Mouse (Mus musculus): Measurements from ENCODE around the gene Eya2. TPM values are rescaled to one million over a fixed set of nuclear protein-coding genes. Genes with fewer than 3 reads are reported as not detected.
"Not testable (repeated sequence)": the region's sequence is repeated elsewhere in the genome, so short reads cannot be mapped to it uniquely, and the experiment has no call there.

Gene Eya2
- polyA plus RNA-seq (2014; fragmentation: Nextera tagmentation; extraction: Ambion mirVana): 1.6 and 2.1 TPM in 2 replicates

DNA sequence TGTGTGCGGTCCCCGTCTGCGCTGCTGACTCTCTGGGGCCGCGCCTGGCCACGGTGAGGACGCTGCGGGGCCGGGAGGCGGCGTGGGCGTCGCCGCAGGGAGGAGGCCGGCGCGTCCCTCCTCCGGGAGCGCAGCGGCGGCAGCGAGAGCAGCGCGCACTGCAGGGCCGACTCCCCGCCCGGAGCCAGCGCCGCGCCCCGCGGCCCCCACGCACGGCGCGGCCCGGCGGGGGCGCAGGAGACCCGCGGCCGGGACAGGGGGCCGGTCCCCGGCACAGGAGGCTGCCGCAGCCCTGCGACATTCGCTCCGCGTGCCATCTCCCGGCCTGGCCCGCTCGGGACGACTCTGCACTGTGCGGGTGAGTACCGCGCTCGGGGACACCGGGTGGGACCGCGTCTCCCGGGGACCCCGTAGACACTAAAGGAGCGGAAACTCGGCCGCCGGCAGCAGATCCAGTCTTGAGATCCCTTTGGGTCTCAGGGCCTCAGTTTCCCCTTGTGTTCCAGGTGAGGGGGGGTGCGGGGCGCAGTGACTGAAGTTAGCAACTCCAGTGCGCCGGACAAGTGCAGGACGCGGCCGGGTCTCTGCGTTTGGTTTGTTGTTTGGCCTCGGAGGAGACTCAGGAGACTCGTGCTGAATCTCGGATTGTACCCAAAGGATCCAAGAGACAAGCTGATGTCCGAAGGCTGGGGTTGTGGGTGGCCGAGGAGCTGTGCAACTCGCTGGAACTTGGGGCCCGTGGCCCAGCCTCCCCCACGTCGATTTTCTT, at the start of gene Eya2:
Gene Eya2, plus strand, starts transcription at position 126 of the 769 bp plus-strand sequence.
- H3K27ac ChIP-seq (ENCODE audit: low read depth): no peak within 1 kb of the TSS
- TF ChIP-seq CTCF (IDR thresholded peaks at IDR 0.05; ENCODE audit: low read depth): no peak
- H3K9ac ChIP-seq: peak within 1 kb of the TSS; percentile 46
- peak within 1 kb of the TSS; percentile 50 for H3K4me3 ChIP-seq (ENCODE audit: low read depth, low read length)
- H3K9me3 ChIP-seq (ENCODE audit: low read depth, low read length): peaks cover 7% of the 10 kb centered on the region; the same call in 1 of the 2 replicates
- DNase-seq (peak; percentile 32), ATAC-seq (ENCODE audit: insufficient read depth) (peak; percentile 62; the same call in 1 of the 2 replicates)
- H3K4me1 ChIP-seq (ENCODE audit: insufficient read depth): 0 out of 2 replicates have a peak, but pooled peaks cover 5% of the 10 kb centered on the region
- peak within 1 kb of the TSS; percentile 89 for H3K4me2 ChIP-seq
- H3K27me3 ChIP-seq (ENCODE audit: insufficient read depth, low read length): peaks cover 57% of the 10 kb centered on the region
- under 1% methylated on average over 82 of the region's 83 CpGs for WGBS
- no peaks in the 10 kb centered on the region for H3K36me3 ChIP-seq (ENCODE audit: insufficient read depth)

GRCm38 (mm10) chr2:165545687-165546086, 49.1 kb upstream of the Eya2 start:
- Histone ChIP-seq H3K4me1 (ENCODE audit: insufficient read depth) (no peaks in the 10 kb centered on the region), H3K4me3 (ENCODE audit: low read depth, low read length) (no peak overlapping the region), H3K4me2 (no peak overlapping the region), H3K9ac (no peak overlapping the region), H3K27ac (ENCODE audit: low read depth) (no peak overlapping the region), H3K27me3 (ENCODE audit: insufficient read depth, low read length) (no peaks in the 10 kb centered on the region), H3K36me3 (ENCODE audit: insufficient read depth) (no peaks in the 10 kb centered on the region), H3K9me3 (ENCODE audit: low read depth, low read length) (no peaks in the 10 kb centered on the region)
- DNase-seq (no peak), ATAC-seq (ENCODE audit: insufficient read depth) (no peak)
- TF ChIP-seq CTCF (IDR thresholded peaks at IDR 0.05; ENCODE audit: low read depth): no peak
- 86% methylated on average over 2 of the region's 2 CpGs for WGBS

- no peak overlapping the region for H3K4me2 ChIP-seq
- no peaks in the 10 kb centered on the region for H3K27me3 ChIP-seq (ENCODE audit: insufficient read depth, low read length)
- no peak for TF ChIP-seq CTCF (IDR thresholded peaks at IDR 0.05; ENCODE audit: low read depth)
- 45% methylated on average over 8 of the region's 8 CpGs for WGBS
- DNase-seq (no peak), ATAC-seq (ENCODE audit: insufficient read depth) (no peak)
- H3K9ac ChIP-seq: no peak overlapping the region
- H3K4me3 ChIP-seq (ENCODE audit: low read depth, low read length): no peak overlapping the region
- no peaks in the 10 kb centered on the region for H3K4me1 ChIP-seq (ENCODE audit: insufficient read depth)
- H3K9me3 ChIP-seq (ENCODE audit: low read depth, low read length): no peaks in the 10 kb centered on the region
- no peaks in the 10 kb centered on the region for H3K36me3 ChIP-seq (ENCODE audit: insufficient read depth)
- H3K27ac ChIP-seq (ENCODE audit: low read depth): no peak overlapping the region
Observed at GRCm38 (mm10) chr2:165546341-165546740, 48.5 kb upstream of the Eya2 start.

- TF ChIP-seq CTCF (IDR thresholded peaks at IDR 0.05; ENCODE audit: low read depth): no peak
- Histone ChIP-seq H3K9me3 (ENCODE audit: low read depth, low read length) (no peaks in the 10 kb centered on the region), H3K36me3 (ENCODE audit: insufficient read depth) (no peaks in the 10 kb centered on the region), H3K27me3 (ENCODE audit: insufficient read depth, low read length) (no peaks in the 10 kb centered on the region), H3K4me1 (ENCODE audit: insufficient read depth) (no peaks in the 10 kb centered on the region), H3K27ac (ENCODE audit: low read depth) (no peak overlapping the region), H3K4me3 (ENCODE audit: low read depth, low read length) (no peak overlapping the region), H3K9ac (no peak overlapping the region), H3K4me2 (no peak overlapping the region)
- WGBS: 49% methylated on average over 9 of the region's 9 CpGs
- DNase-seq (peak; percentile 80), ATAC-seq (ENCODE audit: insufficient read depth) (no peak)
Observed at GRCm38 (mm10) chr2:165547410-165547809, 47.4 kb upstream of the Eya2 start.

DNA sequence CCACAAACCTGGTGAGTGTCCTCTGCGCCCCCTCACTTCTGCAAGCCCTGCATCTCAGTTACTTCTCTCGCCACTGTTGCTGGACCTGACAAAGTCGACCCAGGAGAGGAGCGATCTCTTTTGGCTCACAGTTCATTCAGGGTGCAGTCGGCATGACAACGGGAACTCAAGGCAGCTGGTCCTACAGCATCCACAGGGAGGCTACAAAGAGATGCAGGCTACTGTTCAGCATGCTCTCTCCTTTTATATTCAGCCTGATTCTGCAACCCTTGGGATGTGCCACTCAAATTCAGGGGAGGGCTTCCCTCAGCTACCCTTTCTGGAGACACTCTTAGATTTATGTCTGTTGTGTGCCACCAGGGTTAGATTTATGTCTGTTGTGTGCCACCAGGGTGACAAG, 46.2 kb upstream of the Eya2 start:
- ATAC-seq (ENCODE audit: insufficient read depth): no peak
- no peaks in the 10 kb centered on the region for H3K27me3 ChIP-seq (ENCODE audit: insufficient read depth, low read length)
- DNase-seq: no peak
- WGBS: 65% methylated on average over 6 of the region's 6 CpGs
- no peak overlapping the region for H3K4me3 ChIP-seq (ENCODE audit: low read depth, low read length)
- no peak overlapping the region for H3K9ac ChIP-seq
- no peak overlapping the region for H3K4me2 ChIP-seq
- H3K27ac ChIP-seq (ENCODE audit: low read depth): no peak overlapping the region
- no peaks in the 10 kb centered on the region for H3K36me3 ChIP-seq (ENCODE audit: insufficient read depth)
- H3K4me1 ChIP-seq (ENCODE audit: insufficient read depth): no peaks in the 10 kb centered on the region
- no peak for TF ChIP-seq CTCF (IDR thresholded peaks at IDR 0.05; ENCODE audit: low read depth)
- no peaks in the 10 kb centered on the region for H3K9me3 ChIP-seq (ENCODE audit: low read depth, low read length)

GRCm38 (mm10) chr2:165550410-165550809, 44.4 kb upstream of the Eya2 start:
- H3K4me2 ChIP-seq; H3K4me3 ChIP-seq (ENCODE audit: low read depth, low read length); H3K27me3 ChIP-seq (ENCODE audit: insufficient read depth, low read length); ATAC-seq (ENCODE audit: insufficient read depth); H3K27ac ChIP-seq (ENCODE audit: low read depth); H3K4me1 ChIP-seq (ENCODE audit: insufficient read depth); H3K9me3 ChIP-seq (ENCODE audit: low read depth, low read length); H3K36me3 ChIP-seq (ENCODE audit: insufficient read depth); H3K9ac ChIP-seq: not testable (repeated sequence)
- 70% methylated on average over 7 of the region's 7 CpGs for WGBS
- peak; percentile 35 for TF ChIP-seq CTCF (IDR thresholded peaks at IDR 0.05; ENCODE audit: low read depth)
- DNase-seq: peak; percentile 21

- H3K9me3 ChIP-seq (ENCODE audit: low read depth, low read length): no peaks in the 10 kb centered on the region
Observed at GRCm38 (mm10) chr2:165554066-165554465, 40.8 kb upstream of the Eya2 start.

More at GRCm38 (mm10) chr2:165554066-165554465, 40.8 kb upstream of the Eya2 start:
- no peak overlapping the region for H3K4me2 ChIP-seq
- no peaks in the 10 kb centered on the region for H3K36me3 ChIP-seq (ENCODE audit: insufficient read depth)
- ATAC-seq (ENCODE audit: insufficient read depth): no peak
- H3K4me1 ChIP-seq (ENCODE audit: insufficient read depth): no peaks in the 10 kb centered on the region
- no peaks in the 10 kb centered on the region for H3K27me3 ChIP-seq (ENCODE audit: insufficient read depth, low read length)
- H3K9ac ChIP-seq: no peak overlapping the region
- TF ChIP-seq CTCF (IDR thresholded peaks at IDR 0.05; ENCODE audit: low read depth): no peak
- DNase-seq: no peak
- H3K27ac ChIP-seq (ENCODE audit: low read depth): no peak overlapping the region
- WGBS: 68% methylated on average over 9 of the region's 9 CpGs
- no peak overlapping the region for H3K4me3 ChIP-seq (ENCODE audit: low read depth, low read length)

All from lung, embryonic 14.5 days (tissue).